Mouse (Mus musculus): ENCODE results near the gene 1110032A03Rik.

The 1110032A03Rik gene

GRCm38 (mm10) chr9:50768107-50769002 is 7.0 kb downstream of the 1110032A03Rik start, which contains the start of gene Fdxacb1:
Gene Fdxacb1 (plus strand): TSS chr9:50768236.
- DNase-seq = peak; percentile 99

GRCm38 (mm10) chr9:50767531-50768106 is 7.7 kb downstream of the 1110032A03Rik start:
- no peak for DNase-seq

- DNase-seq = no peak
These were observed 12.0 kb downstream of the 1110032A03Rik start for GRCm38 (mm10) chr9:50763331-50763730.

GRCm38 (mm10) chr9:50761520-50762243 is 13.6 kb downstream of the 1110032A03Rik start:
- DNase-seq = no peak

GRCm38 (mm10) chr9:50756711-50757110 is 18.6 kb downstream of the 1110032A03Rik start:
- DNase-seq = no peak

GRCm38 (mm10) chr9:50753947-50754346 is 21.4 kb downstream of the 1110032A03Rik start:
- DNase-seq = no peak

GRCm38 (mm10) chr9:50752784-50753615 is 22.3 kb downstream of the 1110032A03Rik start:
- peak; percentile 83 for DNase-seq

GRCm38 (mm10) chr9:50752054-50752602 is 23.2 kb downstream of the 1110032A03Rik start, which contains the start of gene Hspb2:
Gene Hspb2 (minus strand): TSS chr9:50752354.
- peak; percentile 55 for DNase-seq

GRCm38 (mm10) chr9:50751323-50751722 is 24.0 kb downstream of the 1110032A03Rik start, which contains the start of gene Cryab:
Gene Cryab (plus strand): TSS chr9:50751325.
- DNase-seq = no peak

GRCm38 (mm10) chr9:50750706-50751105 is 24.6 kb downstream of the 1110032A03Rik start:
- DNase-seq = no peak

GRCm38 (mm10) chr9:50746214-50746677 is 29.1 kb downstream of the 1110032A03Rik start, which contains the start of gene 2310030G06Rik:
Gene 2310030G06Rik (minus strand): TSS chr9:50746536.
- DNase-seq = no peak

GRCm38 (mm10) chr9:50745806-50746205 is 29.5 kb downstream of the 1110032A03Rik start:
- no peak for DNase-seq

- DNase-seq = no peak
These were observed 32.6 kb downstream of the 1110032A03Rik start for GRCm38 (mm10) chr9:50742744-50743143.

GRCm38 (mm10) chr9:50742261-50742660 is 33.1 kb downstream of the 1110032A03Rik start:
- no peak for DNase-seq

GRCm38 (mm10) chr9:50740867-50741784 is 34.2 kb downstream of the 1110032A03Rik start:
- no peak for DNase-seq

GRCm38 (mm10) chr9:50738914-50739870 is 36.1 kb downstream of the 1110032A03Rik start, which contains the start of gene Dixdc1:
Gene Dixdc1 (minus strand): TSS chr9:50739517.
- peak; percentile 89 for DNase-seq

- peak; percentile 71 for DNase-seq
These were observed 40.3 kb downstream of the 1110032A03Rik start for GRCm38 (mm10) chr9:50734989-50735388.

- DNase-seq = no peak
These were observed 42.8 kb downstream of the 1110032A03Rik start for GRCm38 (mm10) chr9:50732560-50732959.

GRCm38 (mm10) chr9:50729600-50729999 is 45.7 kb downstream of the 1110032A03Rik start:
- DNase-seq = no peak
